In the genomic region with DNA sequence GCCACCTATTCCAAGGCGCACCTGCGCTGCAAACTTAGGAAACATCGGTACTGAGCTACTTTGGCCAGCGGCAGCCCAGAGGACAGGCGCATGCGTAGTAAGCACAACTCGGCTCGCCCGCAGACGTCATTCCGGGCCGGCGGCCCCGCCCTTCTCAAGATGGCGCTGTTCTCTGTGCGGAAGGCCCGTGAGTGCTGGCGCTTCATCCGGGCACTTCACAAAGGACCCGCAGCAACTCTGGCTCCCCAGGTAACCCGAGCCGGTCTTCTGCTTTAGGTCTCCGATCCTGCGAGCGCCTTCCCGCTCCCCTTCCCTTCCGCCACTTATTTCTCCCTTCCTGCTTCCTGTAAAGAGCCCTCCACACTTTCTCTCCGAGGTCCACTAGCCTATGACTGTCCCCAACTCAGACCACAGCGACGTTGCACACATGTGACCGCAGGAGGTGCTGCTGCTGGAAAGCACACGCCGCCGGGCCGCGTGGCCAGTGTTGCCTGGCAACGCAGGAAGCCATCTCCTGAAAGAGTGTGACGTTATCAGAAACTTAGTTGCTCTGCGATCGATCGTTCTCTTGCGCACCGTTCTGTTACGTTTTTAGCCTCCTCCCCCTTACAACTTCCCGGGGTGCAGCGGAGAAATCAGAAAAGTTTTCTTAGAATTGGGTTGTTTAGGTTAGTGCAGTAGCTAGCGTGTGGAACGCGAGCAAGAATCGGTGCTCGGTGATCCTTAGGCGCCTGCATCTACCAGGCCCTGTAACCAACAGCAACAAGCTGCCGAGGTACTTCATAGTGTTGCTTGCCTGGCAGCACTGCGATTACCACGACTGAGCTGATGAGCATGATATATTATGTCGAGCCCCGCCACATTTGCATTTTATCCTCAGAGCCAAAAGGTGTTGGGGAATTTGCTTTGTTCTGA, we compare ENCODE assay signal across 8 mouse cellular contexts. TPM values are rescaled to one million over a fixed set of nuclear protein-coding genes. Genes with fewer than 3 reads are reported as not detected.
DNase-seq lines count a peak whose midpoint lies in the region; ATAC-seq lines count a peak whose summit lies in the region.

A gene (plus strand): TSS at position 129 of the 915 bp plus-strand sequence.

- no peaks in the 10 kb centered on the region for H3K4me1 ChIP-seq in brown adipose tissue, adult 24 weeks (ENCODE audit: control insufficient read depth, insufficient read depth, insufficient read length, low read length)
- H3K4me1 ChIP-seq in heart, embryonic 13.5 days = peaks cover 13% of the 10 kb centered on the region
- peaks cover 12% of the 10 kb centered on the region for H3K4me1 ChIP-seq in liver, embryonic 12.5 days
- no peaks in the 10 kb centered on the region for H3K4me1 ChIP-seq in stomach, embryonic 15.5 days

- under 1% methylated on average over 57 of the region's 57 CpGs for WGBS in heart, embryonic 13.5 days
- WGBS in liver, embryonic 12.5 days (ENCODE audit: insufficient replicate concordance) = under 1% methylated on average over 57 of the region's 57 CpGs
- under 1% methylated on average over 57 of the region's 57 CpGs for WGBS in stomach, embryonic 15.5 days

- H3K9me3 ChIP-seq in heart, embryonic 13.5 days = no peaks in the 10 kb centered on the region
- H3K9me3 ChIP-seq in liver, embryonic 12.5 days (replicated peaks) = no peaks in the 10 kb centered on the region
- H3K9me3 ChIP-seq in stomach, embryonic 15.5 days = no peaks in the 10 kb centered on the region

- H3K4me2 ChIP-seq in heart, embryonic 13.5 days = peak within 1 kb of the TSS; percentile 91
- H3K4me2 ChIP-seq in liver, embryonic 12.5 days = peak within 1 kb of the TSS; percentile 83
- H3K4me2 ChIP-seq in stomach, embryonic 15.5 days = peak within 1 kb of the TSS; percentile 85

- peak; percentile 97 for DNase-seq in CD4-positive, CD25-positive, alpha-beta regulatory T cell, adult 2 months (ENCODE audit: low read depth, low spot score)
- DNase-seq in fat pad, adult 2 months (ENCODE audit: extremely low read depth, low read depth, low spot score) = peak; percentile 34
- DNase-seq in kidney, postnatal 10 days = peak; percentile 96
- peak; percentile 93 for DNase-seq in natural killer cell, adult 2 months (ENCODE audit: low spot score in 2 of 2)

- peak within 1 kb of the TSS; percentile 90 for H3K27ac ChIP-seq in brown adipose tissue, adult 24 weeks (replicated peaks; ENCODE audit: low read depth, low read length)
- peak within 1 kb of the TSS; percentile 96 for H3K27ac ChIP-seq in heart, embryonic 13.5 days (replicated peaks)
- peak within 1 kb of the TSS; percentile 89 for H3K27ac ChIP-seq in liver, embryonic 12.5 days
- peak within 1 kb of the TSS; percentile 96 for H3K27ac ChIP-seq in stomach, embryonic 15.5 days

- H3K4me3 ChIP-seq in brown adipose tissue, adult 24 weeks (ENCODE audit: insufficient read depth, low read depth, low read length) = peak within 1 kb of the TSS; percentile 75
- H3K4me3 ChIP-seq in heart, embryonic 13.5 days = peak within 1 kb of the TSS; percentile 71
- peak within 1 kb of the TSS; percentile 68 for H3K4me3 ChIP-seq in liver, embryonic 12.5 days
- peak within 1 kb of the TSS; percentile 63 for H3K4me3 ChIP-seq in stomach, embryonic 15.5 days (replicated peaks)

- ATAC-seq in heart, embryonic 13.5 days (ENCODE audit: extremely low read depth, insufficient number of reproducible peaks, low FRiP score, low TSS enrichment) = peak; percentile 99
- ATAC-seq in liver, embryonic 12.5 days = peak; percentile 99
- peak; percentile 99 for ATAC-seq in stomach, embryonic 15.5 days (ENCODE audit: insufficient read depth, low FRiP score, low read depth)

- H3K27me3 ChIP-seq in heart, embryonic 13.5 days (replicated peaks) = 0 out of 2 replicates have a peak, but pooled peaks cover 4% of the 10 kb centered on the region
- no peaks in the 10 kb centered on the region; the same call in 1 of the 2 replicates for H3K27me3 ChIP-seq in liver, embryonic 12.5 days (replicated peaks)
- no peaks in the 10 kb centered on the region for H3K27me3 ChIP-seq in stomach, embryonic 15.5 days (replicated peaks)

- H3K9ac ChIP-seq in heart, embryonic 13.5 days = peak within 1 kb of the TSS; percentile 81
- H3K9ac ChIP-seq in liver, embryonic 12.5 days = peak within 1 kb of the TSS; percentile 67
- H3K9ac ChIP-seq in stomach, embryonic 15.5 days = peak within 1 kb of the TSS; percentile 20; the same call in 1 of the 2 replicates

- no peaks in the 10 kb centered on the region for H3K36me3 ChIP-seq in heart, embryonic 13.5 days
- no peaks in the 10 kb centered on the region for H3K36me3 ChIP-seq in liver, embryonic 12.5 days
- no peaks in the 10 kb centered on the region for H3K36me3 ChIP-seq in stomach, embryonic 15.5 days

RNA-seq across cellular contexts. Expression of the gene that starts here (rescaled TPM):
- polyA plus RNA-seq in brown adipose tissue, adult 24 weeks (2012; ENCODE audit: insufficient read depth, insufficient read length, missing spikeins) = 4.6 and 11.3 TPM in 2 replicates
- polyA plus RNA-seq in heart, embryonic 13.5 days (2015; fragmentation: Nextera tagmentation; extraction: Ambion mirVana) = 7.7 and 8.4 TPM in 2 replicates
- 4.9 and 5.0 TPM in 2 replicates for polyA plus RNA-seq in liver, embryonic 12.5 days (2016; fragmentation: Nextera tagmentation; extraction: Ambion mirVana)
- 7.9 and 10.2 TPM in 2 replicates for polyA plus RNA-seq in stomach, embryonic 15.5 days (2015; fragmentation: Nextera tagmentation; extraction: Ambion mirVana)

Comparison
In these comparisons a context has a peak if more than half of its experiments do, and no peak if none do; other contexts are left out.
1. Peak in every context shown above with its lines: DNase-seq, ATAC-seq, H3K4me3 ChIP-seq and H3K27ac ChIP-seq.
2. DNase-seq: peak in every context shown above with its lines; median percentile 97 in CD4-positive, CD25-positive, alpha-beta regulatory T cell, adult 2 months; 96 in kidney, postnatal 10 days; 93 in natural killer cell, adult 2 months; 34 in fat pad, adult 2 months.
3. H3K9ac ChIP-seq: peak in every context shown above with its lines; median percentile 81 in heart, embryonic 13.5 days; 67 in liver, embryonic 12.5 days; 20 in stomach, embryonic 15.5 days.